Mouse (Mus musculus): ENCODE results near the gene Scpep1.

Scpep1 gene

GRCm38 (mm10) chr11:88888996-88889395 is 66.3 kb downstream of the Scpep1 start:
- no peak for DNase-seq (ENCODE audit: extremely low spot score, low read depth, low spot score)

DNA sequence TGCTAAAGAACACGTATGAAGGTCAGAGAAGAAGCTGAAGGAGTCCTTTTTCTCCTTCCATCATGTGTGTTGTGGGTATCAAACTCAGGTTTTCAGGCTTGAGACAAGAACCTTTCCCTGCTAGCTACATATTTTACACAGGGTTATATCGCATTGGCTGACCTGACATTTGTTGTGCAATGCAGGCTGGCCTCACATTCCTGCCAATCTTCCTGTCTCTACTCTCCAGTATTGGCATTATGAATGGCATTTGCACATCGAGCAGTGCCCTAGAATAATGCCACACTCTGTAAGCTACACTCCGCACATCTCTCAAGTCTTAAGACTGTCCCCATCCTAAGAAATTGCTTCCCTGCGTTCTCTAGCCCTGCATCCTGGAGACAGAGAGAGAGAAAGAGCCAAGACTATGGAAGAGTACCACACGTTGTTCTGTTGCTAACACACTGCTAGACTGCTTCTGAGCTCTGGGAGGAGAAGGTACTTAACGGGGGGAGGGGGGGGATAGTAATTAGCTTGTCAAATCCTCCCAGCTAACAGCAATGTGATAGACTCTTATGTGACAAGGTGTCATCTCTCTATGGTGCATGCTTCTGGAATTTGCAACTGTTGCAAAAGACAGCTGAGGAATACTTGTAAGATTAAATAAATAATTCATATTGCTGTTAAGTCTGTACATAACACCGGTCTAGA is 70.7 kb downstream of the Scpep1 start:
- no peak for DNase-seq (ENCODE audit: extremely low spot score, low read depth, low spot score)

GRCm38 (mm10) chr11:88878011-88878410 is 77.3 kb downstream of the Scpep1 start:
- DNase-seq (ENCODE audit: extremely low spot score, low read depth, low spot score) = no peak
